Mouse (Mus musculus) brain, embryonic 14.5 days (tissue): ENCODE measurements around the gene Zfc3h1. TPM values are rescaled to one million over a fixed set of nuclear protein-coding genes. Genes with fewer than 3 reads are reported as not detected.

Source experiments
- DNase-seq: peaks from one replicate; pipeline ENCODE4 v3.0.0-alpha.2; 2011; ENCODE audit warnings: low read depth
- CTCF ChIP-seq: fragments of 200-500 bp; IDR thresholded peaks from 2 replicates; pipeline ENCODE4 v1.5.1; 2012; ENCODE audit warnings: inconsistent platforms, mild to moderate bottlenecking, moderate library complexity, borderline replicate concordance; ENCODE audit not compliant: insufficient read depth, insufficient read length; ENCODE audit errors: extremely low read depth
- POLR2A ChIP-seq: fragments of 200-500 bp; IDR thresholded peaks from 2 replicates; pipeline ENCODE4 v1.6.1; 2012; ENCODE audit warnings: mild to moderate bottlenecking, inconsistent platforms, borderline replicate concordance; ENCODE audit not compliant: poor library complexity, insufficient read depth, insufficient read length, severe bottlenecking; ENCODE audit errors: extremely low read depth
- polyA plus RNA-seq: library from polyadenylated mRNA; depleted of rRNA; stranded (reverse); fragments of >200 nt; gene quantifications from 2 replicates; pipeline ENCODE4 v1.2.3, GENCODE M21; 2012

The Zfc3h1 gene
- polyA plus RNA-seq, 1 experiment: 105 TPM

DNA sequence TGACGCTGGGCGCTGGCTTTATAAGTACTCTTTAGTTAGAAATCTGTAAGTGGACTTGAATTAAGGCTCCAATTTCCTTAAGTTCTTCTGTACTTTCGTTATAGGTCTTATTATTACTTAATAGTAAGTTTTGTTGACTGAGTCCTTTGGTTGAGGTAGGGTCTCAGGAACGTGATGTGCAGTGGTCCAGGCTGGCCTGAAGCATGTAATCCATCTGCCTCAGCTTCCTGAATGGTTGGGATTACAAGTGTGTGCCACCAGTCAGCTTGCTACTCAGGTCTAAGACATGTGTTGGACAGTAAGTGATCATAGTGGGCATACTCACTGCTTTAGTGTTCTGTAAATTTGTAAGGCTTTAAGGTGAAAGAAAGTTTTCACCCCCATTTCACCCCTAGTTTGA lies 6.3 kb downstream of the Zfc3h1 start:
- no peak for DNase-seq
- no peak for TF ChIP-seq CTCF
- TF ChIP-seq POLR2A: no peak

DNA sequence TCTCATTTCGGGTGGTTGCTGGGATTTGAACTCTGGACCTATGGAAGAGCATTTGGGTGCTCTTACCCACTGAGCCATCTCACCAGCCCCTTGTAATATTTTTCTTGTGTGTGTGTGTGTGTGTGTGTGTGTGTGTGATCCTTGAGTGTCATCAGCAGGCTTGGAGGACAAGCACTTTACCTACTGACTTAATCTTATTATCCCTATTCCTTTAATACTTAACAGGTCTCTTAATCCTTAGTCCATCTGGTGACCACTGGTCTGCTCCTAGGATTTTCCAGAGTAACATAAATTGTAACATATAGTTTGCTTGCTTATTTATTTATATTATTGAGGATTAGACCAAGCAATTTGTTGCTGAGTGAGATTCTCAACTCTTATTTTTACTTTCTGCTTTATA lies 7.1 kb downstream of the Zfc3h1 start:
- no peak for DNase-seq
- TF ChIP-seq CTCF (no peak), POLR2A (no peak)

DNA sequence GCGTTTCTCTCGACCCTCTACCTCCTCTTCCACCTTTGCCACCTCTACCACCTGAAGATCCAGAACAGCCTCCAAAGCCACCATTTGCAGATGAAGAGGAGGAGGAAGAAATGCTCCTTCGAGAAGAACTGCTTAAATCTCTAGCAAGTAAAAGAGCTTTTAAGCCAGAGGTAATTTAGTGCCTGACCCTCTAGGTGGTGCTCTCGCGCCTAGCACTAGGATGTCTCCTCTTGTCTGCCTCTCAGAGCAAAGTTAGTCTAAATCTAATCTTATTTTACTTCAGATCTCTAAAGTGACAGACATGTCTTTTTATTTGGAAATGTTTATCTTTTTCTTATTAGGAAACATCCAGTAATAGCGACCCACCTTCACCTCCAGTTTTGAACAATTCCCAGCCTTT lies 21.6 kb downstream of the Zfc3h1 start:
- peak; percentile 90 for DNase-seq
- TF ChIP-seq CTCF: peak; percentile 80; the same call in 1 of the 2 replicates
- TF ChIP-seq POLR2A: no peak

DNA sequence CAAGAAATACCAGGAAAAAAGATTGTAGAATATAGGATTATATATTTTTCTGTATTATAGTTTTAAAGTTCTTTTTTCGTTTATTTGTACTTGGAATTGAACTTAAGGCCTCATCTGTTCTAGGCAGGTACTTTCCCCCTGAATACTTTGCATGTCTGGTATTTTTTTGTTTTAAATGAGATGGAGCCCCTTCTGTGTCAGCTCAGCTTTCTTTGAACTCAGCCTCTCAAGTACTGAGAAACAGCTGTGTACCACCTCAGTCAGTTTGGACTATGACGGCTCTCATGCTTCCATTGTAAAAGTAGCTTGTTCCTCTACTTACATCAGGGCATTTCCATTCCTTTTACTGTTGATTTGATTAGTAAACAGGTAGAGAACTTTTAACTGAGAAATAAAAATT lies 28.7 kb downstream of the Zfc3h1 start:
- TF ChIP-seq POLR2A (no peak), CTCF (no peak)
- DNase-seq: no peak

DNA sequence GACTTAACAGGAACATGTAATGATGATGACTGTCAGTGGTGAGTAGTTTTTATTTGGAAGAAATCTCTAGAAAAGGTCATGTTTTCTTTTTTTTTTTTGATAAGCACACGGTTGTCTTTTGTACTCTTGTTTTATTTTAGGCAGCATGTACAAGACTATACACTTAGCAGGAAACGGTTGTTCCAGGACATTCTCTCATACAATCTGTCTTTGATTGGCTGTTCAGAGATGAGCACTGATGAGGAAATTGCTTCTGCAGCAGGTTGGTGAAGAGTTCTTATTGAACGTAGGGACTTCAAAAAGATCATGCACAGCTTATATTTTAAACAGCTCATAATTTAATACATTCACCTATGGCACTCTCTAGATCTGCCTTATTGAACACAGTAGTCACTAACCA lies 29.3 kb downstream of the Zfc3h1 start:
- DNase-seq: no peak
- no peak for TF ChIP-seq CTCF
- TF ChIP-seq POLR2A: no peak

DNA sequence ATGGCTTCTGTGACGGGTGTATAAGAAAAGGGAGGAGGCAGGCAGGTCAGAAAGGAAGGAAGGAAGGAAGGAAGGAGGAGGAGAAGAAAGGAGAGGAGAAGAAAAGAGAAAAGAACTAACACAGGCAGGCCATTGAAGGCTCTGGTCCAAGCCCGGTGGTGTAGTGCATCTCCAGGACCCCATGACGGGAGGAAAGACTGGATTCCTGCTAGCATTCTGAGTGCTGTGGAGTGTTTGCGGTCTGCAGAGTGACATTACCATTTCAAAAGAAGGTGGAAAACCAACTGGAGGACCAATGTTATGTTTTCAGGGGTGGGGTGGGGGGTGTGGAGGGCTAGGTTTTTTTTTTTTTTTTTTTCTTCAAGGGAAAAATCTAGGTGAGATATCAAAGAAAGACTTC lies 37.2 kb downstream of the Zfc3h1 start:
- TF ChIP-seq POLR2A (no peak), CTCF (no peak)
- no peak for DNase-seq

DNA sequence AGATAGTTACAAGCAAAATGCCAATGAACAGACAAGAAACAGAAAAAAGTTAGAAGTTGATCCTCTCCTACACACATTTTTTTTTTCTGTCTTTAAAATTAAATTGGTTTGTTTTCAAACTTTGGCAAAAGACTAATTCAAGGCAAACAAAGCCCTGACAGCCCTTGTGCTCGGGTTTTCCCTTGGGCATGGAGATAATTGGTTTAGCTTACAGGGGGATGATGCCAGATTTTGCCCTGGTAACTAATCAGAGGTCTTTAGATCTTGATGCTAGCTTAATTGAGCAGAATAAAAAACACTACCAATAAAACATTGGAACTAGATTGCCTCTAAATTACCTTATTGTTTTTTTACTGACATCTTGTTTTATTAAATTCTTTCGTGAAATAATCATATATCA lies 40.6 kb downstream of the Zfc3h1 start:
- TF ChIP-seq POLR2A: no peak
- TF ChIP-seq CTCF: no peak
- DNase-seq: peak; percentile 64

DNA sequence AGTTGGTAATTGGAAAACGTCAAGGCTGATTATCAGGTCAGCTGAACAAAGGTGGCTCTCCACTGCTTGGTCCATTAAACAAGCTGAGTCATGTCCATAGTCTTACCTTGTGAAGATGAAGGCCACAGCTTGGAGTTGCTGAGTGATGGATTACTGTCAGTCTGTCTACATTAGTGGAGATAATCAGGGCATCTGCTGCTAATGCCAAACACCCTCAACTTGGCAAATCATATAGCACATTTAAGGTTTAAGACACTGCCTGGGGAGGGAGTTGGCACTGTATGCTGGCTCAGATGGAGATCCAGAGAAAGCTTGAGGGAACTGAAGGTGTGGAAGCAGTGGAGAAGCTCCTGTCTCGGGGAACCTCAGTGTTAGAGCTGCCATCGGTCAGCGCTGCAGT lies 52.5 kb downstream of the Zfc3h1 start:
- TF ChIP-seq POLR2A (no peak), CTCF (no peak)
- no peak for DNase-seq

DNA sequence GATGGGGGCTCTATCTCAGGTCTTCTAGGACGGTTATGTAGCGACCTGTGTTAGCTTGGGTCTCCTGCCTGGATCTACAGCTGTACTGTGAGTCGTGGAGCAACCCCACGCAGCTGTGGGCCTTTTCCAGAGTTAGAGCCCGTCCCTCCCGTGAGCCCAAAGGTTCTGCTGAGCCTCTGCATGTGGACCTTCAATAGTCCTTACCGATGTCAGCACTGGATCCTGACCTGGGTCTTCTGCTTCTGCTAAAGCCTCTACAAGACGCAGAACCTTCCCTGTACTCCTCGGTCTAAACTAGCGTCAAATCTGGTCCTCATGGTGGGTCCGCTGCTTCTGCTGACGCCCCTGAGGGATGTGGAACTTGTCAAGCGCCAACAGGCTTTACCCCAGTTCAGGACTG lies 63.9 kb downstream of the Zfc3h1 start:
- no peak for DNase-seq
- TF ChIP-seq POLR2A: no peak
- TF ChIP-seq CTCF: no peak

DNA sequence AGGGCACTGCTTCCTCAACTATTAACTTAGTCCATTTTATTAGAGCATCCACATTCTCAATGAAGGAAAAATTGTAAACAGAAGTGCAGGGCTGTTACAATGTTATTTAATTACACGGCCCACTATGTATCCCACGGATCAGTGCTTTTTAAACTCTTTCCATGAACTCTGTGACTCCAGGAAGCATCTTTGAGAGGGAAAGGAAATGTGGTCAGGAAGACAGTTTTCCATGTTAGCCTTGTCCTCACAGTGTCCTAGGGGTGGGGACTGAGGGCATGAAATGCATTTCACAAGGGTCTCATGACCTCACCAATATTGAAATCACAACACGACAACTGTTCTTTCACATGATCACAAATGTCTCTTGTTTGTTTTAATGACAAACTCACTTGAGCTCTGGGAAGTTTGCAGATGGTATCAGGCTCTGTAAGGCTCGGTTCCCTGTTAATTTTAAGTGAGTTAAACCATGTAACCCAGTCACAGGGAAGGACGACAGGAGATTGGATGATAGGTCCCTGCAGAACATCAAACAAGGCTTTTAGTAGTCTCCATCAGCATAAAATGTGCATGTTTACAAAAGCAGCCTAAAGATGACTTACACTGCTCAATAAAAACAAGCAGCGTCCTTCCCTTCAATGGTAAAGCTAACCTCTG lies 72.7 kb downstream of the Zfc3h1 start:
- DNase-seq: no peak
- no peak for TF ChIP-seq CTCF
- TF ChIP-seq POLR2A: no peak

DNA sequence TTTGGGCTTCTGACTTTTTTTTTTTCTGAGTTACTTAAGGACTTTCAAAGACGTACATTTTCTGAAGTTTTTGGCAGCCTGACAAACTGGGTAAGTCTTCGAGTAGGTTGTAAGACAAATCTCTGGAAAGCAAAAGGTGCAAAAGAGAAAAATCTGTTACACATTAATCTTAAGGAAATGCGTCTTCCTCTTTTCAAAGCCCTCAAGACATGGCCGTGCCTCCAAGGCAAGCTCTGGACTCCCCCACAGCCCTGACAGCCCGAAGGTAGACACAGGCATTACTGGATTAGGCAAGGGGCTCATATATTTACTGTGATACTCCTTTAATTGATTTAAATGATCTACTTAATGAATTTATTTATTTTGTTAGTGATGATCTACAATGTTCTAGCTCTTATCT lies 77.9 kb downstream of the Zfc3h1 start:
- TF ChIP-seq CTCF (no peak), POLR2A (no peak)
- DNase-seq: no peak

DNA sequence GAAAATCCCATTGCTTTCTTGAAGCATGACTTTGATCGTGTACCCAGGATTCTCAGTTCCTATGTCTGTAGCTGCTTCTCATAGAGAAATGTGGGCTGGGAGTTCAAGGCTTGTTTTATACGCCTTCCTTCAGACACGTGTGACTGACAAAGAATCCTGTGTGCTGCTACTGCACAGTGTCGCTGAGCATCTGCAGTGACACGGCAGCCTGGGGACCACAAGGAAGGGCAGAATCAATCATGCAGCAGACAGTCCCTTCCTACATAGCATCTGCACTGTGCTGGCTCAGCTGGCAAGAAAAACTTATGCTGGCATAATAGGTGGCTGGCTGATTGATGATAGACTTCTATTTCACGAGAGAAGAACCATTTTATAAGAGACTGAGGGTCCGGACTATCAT lies 80.3 kb downstream of the Zfc3h1 start:
- DNase-seq: no peak
- TF ChIP-seq POLR2A (no peak), CTCF (no peak)

DNA sequence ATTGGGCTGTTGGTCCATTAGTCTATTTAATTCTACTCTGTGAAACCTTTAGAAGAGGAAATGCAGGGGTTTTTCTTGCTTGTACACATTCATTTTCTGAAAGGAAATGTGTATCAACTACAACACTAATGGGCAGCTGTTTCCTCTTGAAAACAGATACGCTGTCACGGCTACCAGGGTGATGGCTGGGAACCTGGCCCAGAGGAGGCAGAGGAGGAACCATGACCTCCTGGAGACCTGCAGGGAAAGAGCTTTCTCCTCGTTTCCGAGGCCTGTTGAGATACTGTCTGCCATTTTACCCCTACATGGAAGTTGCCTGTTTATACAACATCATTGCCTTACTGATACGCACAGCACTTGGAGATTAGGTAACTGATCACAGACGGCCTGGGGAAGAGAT lies 81.0 kb downstream of the Zfc3h1 start:
- DNase-seq: no peak
- TF ChIP-seq POLR2A (no peak), CTCF (no peak)

DNA sequence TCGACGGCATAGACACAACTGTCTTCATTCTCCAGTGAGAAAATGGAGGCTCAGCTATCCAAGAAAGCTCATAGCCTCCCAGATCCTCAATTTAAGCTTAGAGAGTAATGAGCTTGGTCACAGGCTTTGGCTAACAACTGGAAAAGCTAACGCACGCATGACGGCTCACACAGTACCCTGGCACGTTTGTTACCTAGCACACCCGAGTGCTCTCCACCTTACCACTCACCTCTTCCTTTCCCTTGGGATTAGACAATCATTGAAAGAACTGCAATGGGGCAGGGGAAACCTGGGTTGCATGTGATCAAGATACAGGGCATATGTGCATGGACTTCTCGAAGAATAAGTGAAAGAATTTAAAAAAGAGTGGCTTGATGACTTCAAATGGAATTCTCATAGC lies 83.2 kb downstream of the Zfc3h1 start:
- TF ChIP-seq CTCF (no peak), POLR2A (no peak)

DNA sequence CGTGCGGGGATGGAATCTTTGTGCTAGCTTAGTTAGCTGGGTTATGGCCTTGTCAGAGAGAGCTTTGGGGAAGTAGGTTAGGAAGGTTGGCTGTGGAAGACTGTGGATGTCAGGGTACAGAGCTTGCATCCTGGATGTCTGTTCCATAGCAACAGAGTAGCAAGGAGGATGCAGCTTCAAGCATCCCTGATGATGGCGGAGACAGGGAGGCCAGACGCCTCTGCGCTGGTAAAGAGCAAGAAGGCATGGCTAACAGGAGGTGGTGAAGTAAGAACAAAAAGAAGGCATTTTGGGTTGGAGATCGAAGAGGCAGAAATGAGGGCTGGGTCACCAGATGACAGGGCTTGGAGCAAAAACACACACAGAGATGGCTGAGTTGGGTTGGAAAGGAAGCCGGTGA lies 83.9 kb downstream of the Zfc3h1 start:
- TF ChIP-seq CTCF (no peak), POLR2A (no peak)
- no peak for DNase-seq

More for the DNA sequence above, 83.2 kb downstream of the Zfc3h1 start:
- DNase-seq: no peak

DNA sequence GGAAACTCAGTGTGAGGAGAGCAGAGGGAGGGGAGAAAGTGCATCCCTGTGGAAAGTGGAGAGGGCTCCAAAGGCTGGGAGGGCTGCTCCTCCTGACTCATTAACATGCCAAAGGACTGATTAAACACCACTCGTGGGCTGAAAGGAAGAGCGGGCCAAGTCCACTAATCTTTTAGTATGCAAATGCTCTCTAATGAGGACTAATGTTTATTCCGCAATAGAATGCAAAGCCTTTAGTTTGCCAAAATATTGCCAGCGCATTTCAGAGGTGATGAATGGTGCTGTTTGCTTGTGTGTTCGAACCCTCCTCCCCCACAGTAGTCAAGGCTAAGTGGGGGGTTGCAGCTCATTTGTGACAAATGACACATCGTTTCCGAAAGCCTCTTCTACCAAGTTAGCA lies 84.3 kb downstream of the Zfc3h1 start:
- no peak for TF ChIP-seq CTCF
- no peak for TF ChIP-seq POLR2A
- peak; percentile 96 for DNase-seq
